Mouse (Mus musculus) c-Kit-positive CD71-positive TER-119-negative erythroid progenitor cells, embryonic 14.5 days (primary cell): Measurements from ENCODE around the gene Vps13d.

Source experiments
- DNase-seq: peaks from one replicate; pipeline ENCODE4 v3.0.0-alpha.2; 2013; ENCODE audit warnings: low read depth

Vps13d gene

GRCm38 (mm10) chr4:144974458-144974857 lies 220.3 kb downstream of the Vps13d start:
- no peak for DNase-seq

- no peak for DNase-seq
These were observed 221.7 kb downstream of the Vps13d start for GRCm38 (mm10) chr4:144972948-144973720.

- DNase-seq = no peak
These were observed 223.8 kb downstream of the Vps13d start for GRCm38 (mm10) chr4:144971048-144971447.

- DNase-seq = no peak
These were observed 225.8 kb downstream of the Vps13d start for GRCm38 (mm10) chr4:144969030-144969429.

- DNase-seq = no peak
These were observed 226.4 kb downstream of the Vps13d start for GRCm38 (mm10) chr4:144968371-144968770.

- no peak for DNase-seq
These were observed 229.6 kb downstream of the Vps13d start for GRCm38 (mm10) chr4:144965255-144965654.

- DNase-seq = no peak
These were observed 233.1 kb downstream of the Vps13d start for GRCm38 (mm10) chr4:144961696-144962095.

- DNase-seq = no peak
These were observed 233.6 kb downstream of the Vps13d start for GRCm38 (mm10) chr4:144961232-144961631.

- DNase-seq = no peak
These were observed 234.5 kb downstream of the Vps13d start for GRCm38 (mm10) chr4:144960188-144960904.

GRCm38 (mm10) chr4:144957721-144958120 lies 237.1 kb downstream of the Vps13d start:
- no peak for DNase-seq

- DNase-seq = no peak
These were observed 237.6 kb downstream of the Vps13d start for GRCm38 (mm10) chr4:144957186-144957585.

GRCm38 (mm10) chr4:144956293-144956692 lies 238.5 kb downstream of the Vps13d start:
- no peak for DNase-seq

- DNase-seq = no peak
These were observed 238.9 kb downstream of the Vps13d start for GRCm38 (mm10) chr4:144955863-144956262.

- no peak for DNase-seq
These were observed 241.4 kb downstream of the Vps13d start for GRCm38 (mm10) chr4:144953421-144953820.

- DNase-seq = no peak
These were observed 242.9 kb downstream of the Vps13d start for GRCm38 (mm10) chr4:144951859-144952258.

GRCm38 (mm10) chr4:144950883-144951282 lies 243.9 kb downstream of the Vps13d start:
- no peak for DNase-seq

GRCm38 (mm10) chr4:144950327-144950711 lies 244.5 kb downstream of the Vps13d start:
- DNase-seq = no peak

- peak; percentile 75 for DNase-seq
These were observed 245.1 kb downstream of the Vps13d start for GRCm38 (mm10) chr4:144949441-144950326.

- DNase-seq = no peak
These were observed 246.9 kb downstream of the Vps13d start for GRCm38 (mm10) chr4:144947738-144948390.

- no peak for DNase-seq
These were observed 251.5 kb downstream of the Vps13d start for GRCm38 (mm10) chr4:144943273-144943672.

- no peak for DNase-seq
These were observed 252.4 kb downstream of the Vps13d start for GRCm38 (mm10) chr4:144942433-144942832.
